12 mouse cellular contexts compared by ENCODE assay signal in the genomic region with DNA sequence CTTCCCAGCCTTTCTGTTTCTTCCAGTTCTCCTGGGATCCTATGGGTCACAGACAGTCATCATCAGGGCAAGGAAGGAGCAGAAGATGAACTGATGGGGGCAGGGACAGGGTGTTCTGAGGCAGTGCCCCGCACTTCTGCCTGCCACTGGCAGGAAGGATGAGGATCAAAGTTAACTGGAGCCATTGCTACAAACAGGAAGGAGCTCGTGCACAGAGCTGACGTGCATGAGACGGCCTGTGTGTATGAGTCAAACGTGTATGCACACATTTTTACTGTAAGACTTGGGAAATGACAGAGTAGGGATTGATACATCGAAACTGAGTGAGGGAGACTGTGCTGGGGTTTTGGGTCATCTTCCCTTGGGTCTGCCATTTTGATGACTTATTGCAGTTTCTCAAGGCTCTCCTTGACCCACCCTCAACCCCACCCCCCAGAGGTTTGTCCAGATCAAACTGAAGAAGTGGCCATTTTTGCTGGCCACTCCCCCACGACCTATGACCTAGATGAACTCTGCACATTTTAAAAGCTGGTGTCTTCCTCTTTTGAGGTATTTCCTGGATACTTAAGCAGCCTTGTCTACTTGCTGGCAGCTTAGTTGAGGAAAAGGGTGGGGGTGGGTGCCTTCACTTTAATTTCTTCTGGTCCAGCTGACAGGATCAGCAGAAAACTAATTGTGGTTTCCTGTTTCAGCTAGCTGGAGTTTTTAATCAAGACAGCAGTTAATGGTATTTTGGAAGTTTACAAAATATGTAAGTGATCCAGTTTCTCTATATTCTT.
A peak's percentile ranks its signal among the peaks of the same experiment; 100 is the strongest.
DNase-seq lines count a peak whose midpoint lies in the region; ATAC-seq and TF ChIP-seq lines count a peak whose summit lies in the region.
"Had no signal": no experiment of that assay in that cellular context is flagged by ENCODE, and none has a peak within 500 bp of the region (broad histone marks: within the 10 kb centered on the region; RNA-seq: fewer than 3 reads in every experiment).

No protein-coding gene starts in this region.

- no peak for TF ChIP-seq CTCF in kidney, postnatal 0 days (IDR thresholded peaks at IDR 0.05; ENCODE audit: low read depth)

- no peak for ATAC-seq in kidney, postnatal 0 days (replicated peaks; ENCODE audit: low FRiP score, low read depth)
- ATAC-seq: forebrain, postnatal 0 days; Patski had no signal

- H3K9ac ChIP-seq in kidney, postnatal 0 days (ENCODE audit: low read depth, low read length): no peak overlapping the region
- H3K9ac ChIP-seq: forebrain, postnatal 0 days; neural tube, embryonic 13.5 days had no signal

- H3K36me3 ChIP-seq in kidney, postnatal 0 days (ENCODE audit: insufficient read depth, low read length): no peaks in the 10 kb centered on the region
- H3K36me3 ChIP-seq: neural tube, embryonic 13.5 days had no signal

- 0 out of 2 replicates have a peak, but pooled peaks cover 4% of the 10 kb centered on the region for H3K4me1 ChIP-seq in kidney, postnatal 0 days (replicated peaks; ENCODE audit: insufficient read depth, low read length)

- no peak overlapping the region for H3K4me3 ChIP-seq in kidney, postnatal 0 days (replicated peaks; ENCODE audit: low read depth, low read length)
- H3K4me3 ChIP-seq: neural tube, embryonic 13.5 days had no signal

- DNase-seq in 416B (ENCODE audit: low read depth) (peak; percentile 73), MEL-GATA-1-ER (ENCODE audit: extremely low read depth, low read depth) (peak; percentile 72), adipocyte (ENCODE audit: low spot score) (no peak)
- DNase-seq in kidney, postnatal 0 days (ENCODE audit: low spot score): peak; percentile 57
- DNase-seq in lung, postnatal 36 days: peak; percentile 46
- DNase-seq in cerebellum, postnatal 25 days: no peak
- no peak for DNase-seq in left cerebral cortex, postnatal 10 days (ENCODE audit: extremely low spot score in 1 of 2, low spot score in 2 of 2)
- DNase-seq in gastrocnemius, adult 18-20 months (ENCODE audit: low spot score): no peak
- DNase-seq: forebrain, postnatal 0 days; heart, postnatal 10 days had no signal

- WGBS in kidney, postnatal 0 days: 56% methylated on average over 7 of the region's 7 CpGs

- H3K9me3 ChIP-seq in kidney, postnatal 0 days (replicated peaks; ENCODE audit: low read length): no peaks in the 10 kb centered on the region
- H3K9me3 ChIP-seq: neural tube, embryonic 13.5 days had no signal

- H3K27me3 ChIP-seq in kidney, postnatal 0 days (ENCODE audit: insufficient read depth, low read length): no peaks in the 10 kb centered on the region
- H3K27me3 ChIP-seq: neural tube, embryonic 13.5 days; Patski had no signal

- H3K4me2 ChIP-seq in kidney, postnatal 0 days (ENCODE audit: low read length): no peak overlapping the region
- H3K4me2 ChIP-seq: neural tube, embryonic 13.5 days had no signal

- intact Hi-C loops in left cerebral cortex, postnatal 10 days (cut with DNase I): no loop called here

- no peak overlapping the region for H3K27ac ChIP-seq in kidney, postnatal 0 days
- H3K27ac ChIP-seq: neural tube, embryonic 13.5 days had no signal

Comparison
In these comparisons a context has a peak if more than half of its experiments do, and no peak if none do; other contexts are left out.
1. DNase-seq: peak in 416B (single experiment), MEL-GATA-1-ER (single experiment), kidney, postnatal 0 days (single experiment) and lung, postnatal 36 days (single experiment); none in adipocyte (single experiment), cerebellum, postnatal 25 days (0 of 2), left cerebral cortex, postnatal 10 days (0 of 2) and gastrocnemius, adult 18-20 months (single experiment).